Mouse (Mus musculus): Measurements from ENCODE around the gene Cab39l.
"Not testable (repeated sequence)": the region's sequence is repeated elsewhere in the genome, so short reads cannot be mapped to it uniquely, and the experiment has no call there.

Cab39l gene

GRCm38 (mm10) chr14:59440558-59441471, at the start of gene Cab39l, which contains the start of gene Setdb2:
Gene Cab39l (plus strand): TSS chr14:59440972.
Gene Setdb2 (minus strand): TSS chr14:59440884.
- peak; percentile 95 for DNase-seq (ENCODE audit: low read depth, low spot score)

GRCm38 (mm10) chr14:59395281-59395680, 45.5 kb upstream of the Cab39l start, which contains the start of gene Phf11c:
Gene Phf11c (minus strand): TSS chr14:59395381.
- no peak for DNase-seq (ENCODE audit: low read depth, low spot score)

- no peak for DNase-seq (ENCODE audit: low read depth, low spot score)
Measured at GRCm38 (mm10) chr14:59396999-59397398, 43.8 kb upstream of the Cab39l start.

- not testable (repeated sequence) for DNase-seq (ENCODE audit: low read depth, low spot score)
Measured at GRCm38 (mm10) chr14:59414979-59415378, 25.8 kb upstream of the Cab39l start.

GRCm38 (mm10) chr14:59418171-59418570, 22.6 kb upstream of the Cab39l start:
- no peak for DNase-seq (ENCODE audit: low read depth, low spot score)

- DNase-seq (ENCODE audit: low read depth, low spot score) = no peak
Measured at GRCm38 (mm10) chr14:59422912-59423663, 17.7 kb upstream of the Cab39l start.

GRCm38 (mm10) chr14:59430556-59430955, 10.2 kb upstream of the Cab39l start:
- DNase-seq (ENCODE audit: low read depth, low spot score) = no peak

GRCm38 (mm10) chr14:59433902-59434301, 6.9 kb upstream of the Cab39l start:
- DNase-seq (ENCODE audit: low read depth, low spot score) = no peak

GRCm38 (mm10) chr14:59435206-59435605, 5.6 kb upstream of the Cab39l start:
- DNase-seq (ENCODE audit: low read depth, low spot score) = no peak

- no peak for DNase-seq (ENCODE audit: low read depth, low spot score)
Measured at GRCm38 (mm10) chr14:59437398-59437797, 3.4 kb upstream of the Cab39l start.

GRCm38 (mm10) chr14:59438505-59438904, 2.3 kb upstream of the Cab39l start:
- no peak for DNase-seq (ENCODE audit: low read depth, low spot score)

GRCm38 (mm10) chr14:59440039-59440438, 733 bp upstream of the Cab39l start:
- DNase-seq (ENCODE audit: low read depth, low spot score) = no peak

- DNase-seq (ENCODE audit: low read depth, low spot score) = no peak
Measured at GRCm38 (mm10) chr14:59441472-59441805, 667 bp downstream of the Cab39l start.

GRCm38 (mm10) chr14:59445421-59445820, 4.6 kb downstream of the Cab39l start:
- no peak for DNase-seq (ENCODE audit: low read depth, low spot score)

- no peak for DNase-seq (ENCODE audit: low read depth, low spot score)
Measured at GRCm38 (mm10) chr14:59447981-59448380, 7.2 kb downstream of the Cab39l start.

GRCm38 (mm10) chr14:59466503-59466902, 25.7 kb downstream of the Cab39l start:
- no peak for DNase-seq (ENCODE audit: low read depth, low spot score)

- DNase-seq (ENCODE audit: low read depth, low spot score) = peak; percentile 11
Measured at GRCm38 (mm10) chr14:59467798-59468197, 27.0 kb downstream of the Cab39l start.

- DNase-seq (ENCODE audit: low read depth, low spot score) = peak; percentile 20
Measured at GRCm38 (mm10) chr14:59470781-59471180, 30.0 kb downstream of the Cab39l start.

- DNase-seq (ENCODE audit: low read depth, low spot score) = no peak
Measured at GRCm38 (mm10) chr14:59478699-59479098, 37.9 kb downstream of the Cab39l start.

GRCm38 (mm10) chr14:59485247-59485810, 44.6 kb downstream of the Cab39l start:
- no peak for DNase-seq (ENCODE audit: low read depth, low spot score)

- DNase-seq (ENCODE audit: low read depth, low spot score) = no peak
Measured at GRCm38 (mm10) chr14:59492376-59492775, 51.6 kb downstream of the Cab39l start.

- DNase-seq (ENCODE audit: low read depth, low spot score) = no peak
Measured at GRCm38 (mm10) chr14:59497928-59498327, 57.2 kb downstream of the Cab39l start.

All from R1 (cell line).